Mouse (Mus musculus): ENCODE results near the gene Vmn2r97. TPM values are rescaled to one million over a fixed set of nuclear protein-coding genes. Genes with fewer than 3 reads are reported as not detected.
"Not testable (repeated sequence)": the region's sequence is repeated elsewhere in the genome, so short reads cannot be mapped to it uniquely, and the experiment has no call there.

Vmn2r97 gene
- not detected for total RNA-seq (2021)
- long read RNA-seq, experiment 1: 0 reads
- long read RNA-seq, experiment 2: 0 reads

- DNase-seq: not testable (repeated sequence)
Measured at GRCm38 (mm10) chr17:18914000-18914399, at the start of gene Vmn2r97. TSS of gene Vmn2r97 (plus strand) at chr17:18914300.

- not testable (repeated sequence) for DNase-seq
Measured at GRCm38 (mm10) chr17:18882436-18882835, 31.7 kb upstream of the Vmn2r97 start.

GRCm38 (mm10) chr17:18889745-18890329 is 24.3 kb upstream of the Vmn2r97 start:
- no peak for DNase-seq

GRCm38 (mm10) chr17:18957800-18958199 is 43.7 kb downstream of the Vmn2r97 start:
- not testable (repeated sequence) for DNase-seq

- no peak for DNase-seq
Measured at GRCm38 (mm10) chr17:18968371-18969275, 54.5 kb downstream of the Vmn2r97 start.

Other genes with a start within 250 kb of the Vmn2r97 start
- not detected for gene Vmn2r98, start 139.2 kb downstream of the Vmn2r97 start, total RNA-seq (2021)

All from gastrocnemius, postnatal 25 days (tissue).